Mouse (Mus musculus): ENCODE results near the gene Alkbh7. TPM values are rescaled to one million over a fixed set of nuclear protein-coding genes. Genes with fewer than 3 reads are reported as not detected.

The Alkbh7 gene
- polyA plus RNA-seq, 1 experiment, result 32.2 TPM

- H3K4me1 ChIP-seq (replicated peaks; ENCODE audit: control insufficient read depth, insufficient read depth, low read length), result peaks cover 5% of the 10 kb centered on the region
- WGBS, result 97% methylated on average over 4 of the region's 4 CpGs
- no peak for DNase-seq
- TF ChIP-seq CTCF (IDR thresholded peaks at IDR 0.05; ENCODE audit: borderline replicate concordance, control insufficient read depth, extremely low read depth, insufficient read depth, low read length, poor library complexity), result no peak
- TF ChIP-seq POLR2A (IDR thresholded peaks at IDR 0.05; ENCODE audit: control insufficient read depth, extremely low read depth, insufficient read depth, low read length, poor library complexity), result no peak
- no peak overlapping the region for H3K27ac ChIP-seq (ENCODE audit: control insufficient read depth, insufficient read depth, low read length)
- H3K36me3 ChIP-seq (ENCODE audit: control insufficient read depth, insufficient read depth, low read length), result no peaks in the 10 kb centered on the region
- H3K4me3 ChIP-seq (ENCODE audit: control insufficient read depth, insufficient read depth, low read length), result no peak overlapping the region
- no peaks in the 10 kb centered on the region for H3K27me3 ChIP-seq (ENCODE audit: control insufficient read depth, insufficient read depth, low read length)
These were observed 35.3 kb upstream of the Alkbh7 start for GRCm38 (mm10) chr17:56961880-56962279.

GRCm38 (mm10) chr17:56962642-56963405 lies 34.3 kb upstream of the Alkbh7 start:
- Histone ChIP-seq H3K4me1 (replicated peaks; ENCODE audit: control insufficient read depth, insufficient read depth, low read length) (peaks cover 5% of the 10 kb centered on the region), H3K27me3 (ENCODE audit: control insufficient read depth, insufficient read depth, low read length) (no peaks in the 10 kb centered on the region), H3K36me3 (ENCODE audit: control insufficient read depth, insufficient read depth, low read length) (no peaks in the 10 kb centered on the region), H3K27ac (ENCODE audit: control insufficient read depth, insufficient read depth, low read length) (no peak overlapping the region), H3K4me3 (ENCODE audit: control insufficient read depth, insufficient read depth, low read length) (no peak overlapping the region)
- DNase-seq, result no peak
- TF ChIP-seq CTCF (IDR thresholded peaks at IDR 0.05; ENCODE audit: borderline replicate concordance, control insufficient read depth, extremely low read depth, insufficient read depth, low read length, poor library complexity) (no peak), POLR2A (IDR thresholded peaks at IDR 0.05; ENCODE audit: control insufficient read depth, extremely low read depth, insufficient read depth, low read length, poor library complexity) (no peak)
- 81% methylated on average over 5 of the region's 5 CpGs for WGBS

GRCm38 (mm10) chr17:56963646-56964045 lies 33.5 kb upstream of the Alkbh7 start:
- Histone ChIP-seq H3K27me3 (ENCODE audit: control insufficient read depth, insufficient read depth, low read length) (no peaks in the 10 kb centered on the region), H3K27ac (ENCODE audit: control insufficient read depth, insufficient read depth, low read length) (no peak overlapping the region), H3K4me1 (replicated peaks; ENCODE audit: control insufficient read depth, insufficient read depth, low read length) (no peaks in the 10 kb centered on the region), H3K4me3 (ENCODE audit: control insufficient read depth, insufficient read depth, low read length) (no peak overlapping the region), H3K36me3 (ENCODE audit: control insufficient read depth, insufficient read depth, low read length) (no peaks in the 10 kb centered on the region)
- TF ChIP-seq CTCF (IDR thresholded peaks at IDR 0.05; ENCODE audit: borderline replicate concordance, control insufficient read depth, extremely low read depth, insufficient read depth, low read length, poor library complexity), result no peak
- no peak for TF ChIP-seq POLR2A (IDR thresholded peaks at IDR 0.05; ENCODE audit: control insufficient read depth, extremely low read depth, insufficient read depth, low read length, poor library complexity)
- DNase-seq, result no peak
- WGBS, result 96% methylated on average over 6 of the region's 6 CpGs

- no peak for DNase-seq
- whole genome bisulfite sequencing, result 74% methylated on average over 3 of the region's 3 CpGs
These were observed 27.8 kb upstream of the Alkbh7 start for GRCm38 (mm10) chr17:56969321-56969720.

GRCm38 (mm10) chr17:56970081-56970480 lies 27.1 kb upstream of the Alkbh7 start:
- DNase-seq, result no peak
- TF ChIP-seq CTCF (IDR thresholded peaks at IDR 0.05; ENCODE audit: borderline replicate concordance, control insufficient read depth, extremely low read depth, insufficient read depth, low read length, poor library complexity) (no peak), POLR2A (IDR thresholded peaks at IDR 0.05; ENCODE audit: control insufficient read depth, extremely low read depth, insufficient read depth, low read length, poor library complexity) (no peak)
- Histone ChIP-seq H3K4me1 (replicated peaks; ENCODE audit: control insufficient read depth, insufficient read depth, low read length) (no peaks in the 10 kb centered on the region), H3K36me3 (ENCODE audit: control insufficient read depth, insufficient read depth, low read length) (no peaks in the 10 kb centered on the region), H3K27ac (ENCODE audit: control insufficient read depth, insufficient read depth, low read length) (no peak overlapping the region), H3K4me3 (ENCODE audit: control insufficient read depth, insufficient read depth, low read length) (no peak overlapping the region), H3K27me3 (ENCODE audit: control insufficient read depth, insufficient read depth, low read length) (no peaks in the 10 kb centered on the region)
- 74% methylated on average over 5 of the region's 5 CpGs for WGBS

More at GRCm38 (mm10) chr17:56969321-56969720, 27.8 kb upstream of the Alkbh7 start:
- H3K4me1 ChIP-seq (replicated peaks; ENCODE audit: control insufficient read depth, insufficient read depth, low read length), result no peaks in the 10 kb centered on the region
- no peaks in the 10 kb centered on the region for H3K27me3 ChIP-seq (ENCODE audit: control insufficient read depth, insufficient read depth, low read length)
- H3K4me3 ChIP-seq (ENCODE audit: control insufficient read depth, insufficient read depth, low read length), result no peak overlapping the region
- TF ChIP-seq POLR2A (IDR thresholded peaks at IDR 0.05; ENCODE audit: control insufficient read depth, extremely low read depth, insufficient read depth, low read length, poor library complexity) (no peak), CTCF (IDR thresholded peaks at IDR 0.05; ENCODE audit: borderline replicate concordance, control insufficient read depth, extremely low read depth, insufficient read depth, low read length, poor library complexity) (no peak)
- H3K27ac ChIP-seq (ENCODE audit: control insufficient read depth, insufficient read depth, low read length), result no peak overlapping the region
- H3K36me3 ChIP-seq (ENCODE audit: control insufficient read depth, insufficient read depth, low read length), result no peaks in the 10 kb centered on the region

GRCm38 (mm10) chr17:56973956-56974707 lies 23.0 kb upstream of the Alkbh7 start:
- Histone ChIP-seq H3K27ac (ENCODE audit: control insufficient read depth, insufficient read depth, low read length) (no peak overlapping the region), H3K4me3 (ENCODE audit: control insufficient read depth, insufficient read depth, low read length) (no peak overlapping the region), H3K4me1 (replicated peaks; ENCODE audit: control insufficient read depth, insufficient read depth, low read length) (no peaks in the 10 kb centered on the region), H3K36me3 (ENCODE audit: control insufficient read depth, insufficient read depth, low read length) (no peaks in the 10 kb centered on the region), H3K27me3 (ENCODE audit: control insufficient read depth, insufficient read depth, low read length) (no peaks in the 10 kb centered on the region)
- DNase-seq, result no peak
- no peak for TF ChIP-seq POLR2A (IDR thresholded peaks at IDR 0.05; ENCODE audit: control insufficient read depth, extremely low read depth, insufficient read depth, low read length, poor library complexity)
- no peak for TF ChIP-seq CTCF (IDR thresholded peaks at IDR 0.05; ENCODE audit: borderline replicate concordance, control insufficient read depth, extremely low read depth, insufficient read depth, low read length, poor library complexity)
- WGBS, result 82% methylated on average over 14 of the region's 14 CpGs

All from thymus, adult 2 months (tissue).